Mouse (Mus musculus): ENCODE measurements around the gene Slc18a3. TPM values are rescaled to one million over a fixed set of nuclear protein-coding genes. Genes with fewer than 3 reads are reported as not detected.

The Slc18a3 gene
- not detected in 2 replicates for polyA plus RNA-seq (2012; ENCODE audit: insufficient read depth, insufficient read length, missing spikeins)

DNA sequence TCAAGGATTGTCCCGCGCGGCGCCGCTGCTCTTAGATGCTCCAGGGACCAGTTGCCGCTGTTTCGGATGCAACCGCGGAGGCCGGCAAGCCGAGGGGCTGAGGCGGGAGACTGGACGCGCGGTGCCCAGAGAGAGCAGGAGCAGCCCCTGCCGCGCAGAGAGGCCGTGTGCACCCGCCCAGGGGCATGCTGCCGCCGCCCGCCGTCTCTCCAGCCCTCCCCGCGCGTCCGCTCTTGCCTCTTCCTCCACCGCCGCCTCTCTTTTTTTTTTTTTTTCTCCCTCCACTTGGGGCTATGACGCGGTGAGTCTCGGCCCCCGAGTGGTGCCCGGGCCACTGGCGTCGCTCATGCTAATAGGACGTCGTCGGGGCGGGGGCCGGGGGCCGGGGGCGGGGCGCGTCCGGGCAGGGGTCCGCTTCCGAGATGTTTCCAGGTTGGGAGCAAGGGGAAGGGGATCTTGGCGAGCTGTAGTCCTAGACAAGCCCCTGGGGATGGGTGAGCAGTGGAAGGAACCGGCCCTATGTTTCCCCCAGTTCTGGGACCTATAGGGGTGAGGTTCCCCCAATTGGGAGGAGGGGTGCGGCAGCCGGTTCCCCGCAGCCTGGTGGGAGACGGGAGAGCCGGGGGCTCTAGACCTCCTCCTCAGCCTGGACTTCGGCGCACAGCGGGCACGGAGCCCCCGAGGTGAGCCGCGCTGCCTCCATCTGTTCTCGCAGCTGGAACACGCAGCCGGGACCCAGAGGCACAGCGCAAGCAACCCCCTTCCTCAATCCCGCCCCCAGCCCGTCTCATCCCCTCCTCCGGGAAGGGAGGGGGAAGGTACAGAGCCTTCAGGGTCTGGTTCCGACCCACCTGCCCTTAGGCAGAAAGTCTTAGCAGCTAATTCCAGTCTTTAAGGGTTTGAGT, at the start of gene Slc18a3:
Gene Slc18a3, minus strand, starts transcription at position 250 of the 905 bp plus-strand sequence.
- H3K27ac ChIP-seq (ENCODE audit: insufficient read depth, low read depth, low read length) = no peak within 1 kb of the TSS
- H3K4me1 ChIP-seq (ENCODE audit: control insufficient read depth, insufficient read depth, low read length) = no peaks in the 10 kb centered on the region
- no peak for TF ChIP-seq POLR2A (IDR thresholded peaks at IDR 0.05; ENCODE audit: borderline replicate concordance, low read depth, low read length)
- TF ChIP-seq CTCF (IDR thresholded peaks at IDR 0.05; ENCODE audit: low read depth, low read length) = no peak
- no peak within 1 kb of the TSS for H3K4me3 ChIP-seq (ENCODE audit: insufficient read depth, low read length)

GRCm38 (mm10) chr14:32513336-32514032, 48.8 kb upstream of the Slc18a3 start, which contains the start of gene Ercc6:
Gene Ercc6, plus strand, starts transcription at chr14:32513521.
- peaks cover 43% of the 10 kb centered on the region for H3K4me1 ChIP-seq (ENCODE audit: control insufficient read depth, insufficient read depth, low read length)
- H3K4me3 ChIP-seq (ENCODE audit: insufficient read depth, low read length) = peak within 1 kb of the TSS; percentile 88
- peak; percentile 77; the same call in 1 of the 2 replicates for TF ChIP-seq POLR2A (IDR thresholded peaks at IDR 0.05; ENCODE audit: borderline replicate concordance, low read depth, low read length)
- TF ChIP-seq CTCF (IDR thresholded peaks at IDR 0.05; ENCODE audit: low read depth, low read length) = no peak
- H3K27ac ChIP-seq (ENCODE audit: insufficient read depth, low read depth, low read length) = peak within 1 kb of the TSS; percentile 10

DNA sequence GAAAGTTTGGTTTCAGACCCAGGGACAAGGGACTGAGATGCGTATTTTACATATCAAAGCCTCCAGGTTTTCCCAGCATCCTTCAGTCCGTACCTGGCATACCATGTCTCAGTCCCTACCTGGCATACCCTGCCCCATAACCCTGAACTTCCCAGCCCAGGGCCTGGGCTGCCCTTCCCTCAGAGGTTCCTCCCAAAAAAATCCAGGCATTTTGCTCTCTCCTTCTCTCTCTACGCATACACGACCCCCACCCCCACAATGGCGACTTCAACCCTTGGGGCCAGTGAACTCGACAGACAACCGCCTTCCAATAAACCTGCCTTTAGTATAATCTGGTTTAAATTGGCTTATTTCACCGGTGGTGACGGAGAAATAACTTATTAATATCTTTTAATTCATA, 48.3 kb upstream of the Slc18a3 start:
- TF ChIP-seq CTCF (IDR thresholded peaks at IDR 0.05; ENCODE audit: low read depth, low read length) (no peak), POLR2A (IDR thresholded peaks at IDR 0.05; ENCODE audit: borderline replicate concordance, low read depth, low read length) (no peak)
- Histone ChIP-seq H3K27ac (ENCODE audit: insufficient read depth, low read depth, low read length) (no peak overlapping the region), H3K4me3 (ENCODE audit: insufficient read depth, low read length) (no peak overlapping the region), H3K4me1 (ENCODE audit: control insufficient read depth, insufficient read depth, low read length) (peaks cover 49% of the 10 kb centered on the region)

GRCm38 (mm10) chr14:32509443-32509961, 44.9 kb upstream of the Slc18a3 start:
- TF ChIP-seq POLR2A (IDR thresholded peaks at IDR 0.05; ENCODE audit: borderline replicate concordance, low read depth, low read length) = no peak
- no peak for TF ChIP-seq CTCF (IDR thresholded peaks at IDR 0.05; ENCODE audit: low read depth, low read length)
- H3K27ac ChIP-seq (ENCODE audit: insufficient read depth, low read depth, low read length) = no peak overlapping the region
- H3K4me3 ChIP-seq (ENCODE audit: insufficient read depth, low read length) = no peak overlapping the region
- H3K4me1 ChIP-seq (ENCODE audit: control insufficient read depth, insufficient read depth, low read length) = peaks cover 27% of the 10 kb centered on the region

DNA sequence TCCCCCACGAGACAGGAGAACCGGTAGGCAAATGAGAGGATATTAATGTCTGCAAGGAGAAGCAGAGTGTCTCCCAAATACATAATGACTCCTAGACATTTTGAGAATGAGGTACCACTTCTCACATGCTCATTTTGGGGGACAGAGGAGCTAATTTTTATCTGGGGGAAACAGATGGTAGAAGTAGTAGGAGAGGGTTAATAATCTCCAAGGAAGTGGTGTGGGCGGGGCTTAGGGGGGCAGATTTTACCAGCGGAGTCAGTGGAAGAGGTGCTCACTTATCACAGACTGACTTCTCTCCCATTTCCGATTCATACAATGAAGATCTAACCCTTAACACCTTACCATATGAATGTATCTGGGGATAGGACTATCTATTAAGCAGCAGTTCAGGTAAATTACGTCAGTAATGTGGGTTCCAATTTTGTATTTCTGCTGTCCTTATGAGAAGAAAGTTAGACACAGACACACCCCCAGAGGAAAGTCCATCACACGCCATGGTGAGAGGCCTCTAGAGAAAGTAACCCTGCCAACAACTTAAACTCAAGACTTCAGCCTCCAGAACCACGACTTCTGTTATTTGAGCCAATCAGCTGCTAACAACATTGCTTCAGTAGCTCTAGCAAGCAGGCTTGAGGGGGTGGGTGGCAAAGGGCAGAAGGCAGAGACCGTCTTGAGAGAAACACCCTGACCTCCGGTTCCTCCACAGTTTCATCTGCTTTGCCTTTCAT, 43.6 kb upstream of the Slc18a3 start:
- Histone ChIP-seq H3K27ac (ENCODE audit: insufficient read depth, low read depth, low read length) (no peak overlapping the region), H3K4me1 (ENCODE audit: control insufficient read depth, insufficient read depth, low read length) (peaks cover 26% of the 10 kb centered on the region), H3K4me3 (ENCODE audit: insufficient read depth, low read length) (no peak overlapping the region)
- TF ChIP-seq CTCF (IDR thresholded peaks at IDR 0.05; ENCODE audit: low read depth, low read length) = no peak
- TF ChIP-seq POLR2A (IDR thresholded peaks at IDR 0.05; ENCODE audit: borderline replicate concordance, low read depth, low read length) = no peak

DNA sequence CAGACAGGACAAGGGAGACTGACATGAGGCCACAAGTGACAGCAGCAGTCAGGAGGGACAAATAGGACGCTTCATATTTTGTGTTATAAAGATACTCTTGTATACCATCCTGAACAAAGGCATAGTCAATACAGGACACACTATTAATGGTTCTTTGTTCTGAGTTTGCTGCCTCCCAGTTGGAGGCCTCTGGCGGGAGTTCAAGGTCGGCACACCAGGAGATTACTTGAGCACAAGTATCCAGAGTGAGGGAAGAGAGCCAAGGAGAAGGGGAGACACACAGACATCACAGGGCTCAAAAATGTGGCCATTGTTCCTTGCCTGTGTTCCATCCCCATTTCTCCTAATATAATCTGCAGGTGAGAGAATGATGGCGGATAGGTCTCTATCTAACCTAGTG, 42.6 kb upstream of the Slc18a3 start:
- Histone ChIP-seq H3K27ac (ENCODE audit: insufficient read depth, low read depth, low read length) (no peak overlapping the region), H3K4me3 (ENCODE audit: insufficient read depth, low read length) (no peak overlapping the region), H3K4me1 (ENCODE audit: control insufficient read depth, insufficient read depth, low read length) (peaks cover 25% of the 10 kb centered on the region)
- TF ChIP-seq POLR2A (IDR thresholded peaks at IDR 0.05; ENCODE audit: borderline replicate concordance, low read depth, low read length) (no peak), CTCF (IDR thresholded peaks at IDR 0.05; ENCODE audit: low read depth, low read length) (no peak)

GRCm38 (mm10) chr14:32506329-32506728, 41.7 kb upstream of the Slc18a3 start:
- Histone ChIP-seq H3K27ac (ENCODE audit: insufficient read depth, low read depth, low read length) (no peak overlapping the region), H3K4me1 (ENCODE audit: control insufficient read depth, insufficient read depth, low read length) (peaks cover 25% of the 10 kb centered on the region), H3K4me3 (ENCODE audit: insufficient read depth, low read length) (no peak overlapping the region)
- TF ChIP-seq CTCF (IDR thresholded peaks at IDR 0.05; ENCODE audit: low read depth, low read length) (no peak), POLR2A (IDR thresholded peaks at IDR 0.05; ENCODE audit: borderline replicate concordance, low read depth, low read length) (no peak)

DNA sequence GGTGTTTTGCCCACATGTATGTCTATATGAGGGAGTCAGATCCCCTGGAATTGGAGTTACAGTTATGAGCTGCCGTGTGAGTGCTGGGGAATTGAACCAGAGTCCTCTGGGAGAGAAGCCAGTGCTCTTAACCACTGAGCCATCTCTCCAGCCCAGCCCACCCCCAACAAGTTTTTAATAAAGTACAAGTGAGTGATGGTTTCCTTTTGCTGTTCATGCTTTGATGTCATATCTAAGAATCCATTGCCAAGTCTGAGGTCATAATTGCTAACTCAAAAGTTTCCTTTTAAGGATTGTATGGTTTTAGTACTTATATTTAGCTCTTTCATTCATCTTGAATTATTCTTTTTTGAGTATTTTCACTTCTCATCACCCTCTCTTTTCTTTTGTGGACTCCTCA, 39.2 kb upstream of the Slc18a3 start:
- Histone ChIP-seq H3K4me1 (ENCODE audit: control insufficient read depth, insufficient read depth, low read length) (peaks cover 17% of the 10 kb centered on the region), H3K27ac (ENCODE audit: insufficient read depth, low read depth, low read length) (no peak overlapping the region), H3K4me3 (ENCODE audit: insufficient read depth, low read length) (no peak overlapping the region)
- TF ChIP-seq CTCF (IDR thresholded peaks at IDR 0.05; ENCODE audit: low read depth, low read length) (no peak), POLR2A (IDR thresholded peaks at IDR 0.05; ENCODE audit: borderline replicate concordance, low read depth, low read length) (no peak)

Data from bone marrow macrophage, adult 2 months (primary cell).